Mouse (Mus musculus): Measurements from ENCODE around the gene Blcap.

Gene Blcap

GRCm38 (mm10) chr2:157520496-157520895 lies 50.6 kb downstream of the Blcap start:
- no peak for DNase-seq (ENCODE audit: low read depth, low spot score)

GRCm38 (mm10) chr2:157519452-157519851 lies 51.6 kb downstream of the Blcap start:
- no peak for DNase-seq (ENCODE audit: low read depth, low spot score)

GRCm38 (mm10) chr2:157518451-157518850 lies 52.6 kb downstream of the Blcap start:
- no peak for DNase-seq (ENCODE audit: low read depth, low spot score)

GRCm38 (mm10) chr2:157517526-157517925 lies 53.5 kb downstream of the Blcap start:
- no peak for DNase-seq (ENCODE audit: low read depth, low spot score)

- DNase-seq (ENCODE audit: low read depth, low spot score), result no peak
Measured at GRCm38 (mm10) chr2:157514353-157514752, 56.7 kb downstream of the Blcap start.

GRCm38 (mm10) chr2:157513737-157514208 lies 57.3 kb downstream of the Blcap start:
- no peak for DNase-seq (ENCODE audit: low read depth, low spot score)

- DNase-seq (ENCODE audit: low read depth, low spot score), result no peak
Measured at GRCm38 (mm10) chr2:157512859-157513258, 58.2 kb downstream of the Blcap start.

- DNase-seq (ENCODE audit: low read depth, low spot score), result no peak
Measured at GRCm38 (mm10) chr2:157510031-157510430, 61.0 kb downstream of the Blcap start.

- no peak for DNase-seq (ENCODE audit: low read depth, low spot score)
Measured at GRCm38 (mm10) chr2:157509182-157509581, 61.9 kb downstream of the Blcap start.

GRCm38 (mm10) chr2:157506779-157507178 lies 64.3 kb downstream of the Blcap start:
- no peak for DNase-seq (ENCODE audit: low read depth, low spot score)

All from A20 (cell line).